Mouse (Mus musculus) adrenal gland, postnatal 10 days (tissue): ENCODE data around the gene Dennd1a. TPM values are rescaled to one million over a fixed set of nuclear protein-coding genes. Genes with fewer than 3 reads are reported as not detected.

Experiments
- DNase-seq: peaks from one replicate; pipeline ENCODE4 v3.0.0; 2021; ENCODE audit warnings: mixed read lengths
- total RNA-seq, 2 experiments: library from RNA; stranded (reverse); gene quantifications; 2 replicates each; pipeline ENCODE4 v1.2.3; 2021

Gene Dennd1a
- total RNA-seq, 2 experiments from 2014 or later = 16.7 to 25.0 TPM

- DNase-seq = no peak
Measured at GRCm38 (mm10) chr2:37776016-37776415, 511.2 kb downstream of the Dennd1a start, which contains the start of gene Crb2. Crb2 (plus strand) TSS chr2:37776249.

DNA sequence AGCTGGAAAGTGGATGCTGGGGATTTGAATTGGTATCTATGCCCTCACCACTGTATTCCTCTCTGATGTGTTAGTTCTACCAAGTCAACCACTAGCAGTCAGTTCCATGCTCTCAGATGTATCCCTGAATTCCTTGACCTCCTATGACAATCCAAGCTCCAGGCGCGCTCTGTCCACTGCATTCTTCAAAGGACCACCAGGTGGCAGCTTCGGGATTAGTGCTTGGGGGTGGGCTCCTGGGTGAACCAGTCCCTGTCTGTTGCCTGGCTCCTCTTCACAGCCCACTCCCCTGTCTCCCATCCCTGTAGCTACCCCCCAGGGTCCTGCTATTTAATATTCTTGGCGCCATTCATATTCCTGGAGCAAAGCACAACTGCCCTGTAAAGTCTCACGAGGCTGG, 512.6 kb downstream of the Dennd1a start:
- DNase-seq = peak; percentile 67

DNA sequence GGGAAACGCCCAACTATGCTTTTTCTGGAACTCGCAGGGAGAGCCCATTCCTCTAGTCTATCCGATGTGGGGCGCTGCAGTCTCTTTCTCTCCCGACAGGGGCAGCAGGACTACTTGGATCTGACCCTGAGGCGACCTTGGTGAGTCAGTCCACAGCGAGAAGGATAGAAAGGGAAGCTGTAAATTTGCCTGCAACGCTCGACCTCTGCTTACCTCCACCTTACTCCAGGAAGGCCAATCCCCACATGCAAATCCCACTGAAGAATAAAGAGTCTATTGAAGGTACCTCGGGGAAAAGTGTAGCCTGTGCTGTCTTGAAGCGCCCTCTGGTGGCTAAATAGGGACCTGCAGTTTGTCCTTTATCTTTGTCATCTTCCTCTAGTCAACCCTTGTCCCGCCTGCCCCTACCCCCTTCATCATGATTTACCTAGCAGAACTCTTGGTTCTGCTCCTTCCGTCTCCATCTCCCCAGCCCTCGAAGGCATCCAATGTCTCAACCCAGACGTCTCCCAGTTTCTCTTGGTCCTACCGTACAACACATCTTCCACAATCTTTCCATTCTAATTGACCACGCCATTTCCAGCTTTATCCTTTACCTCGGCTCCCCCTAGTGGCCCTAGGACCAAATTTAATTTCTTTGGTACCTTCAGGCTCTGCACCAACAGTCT, 515.4 kb downstream of the Dennd1a start:
- peak; percentile 89 for DNase-seq

- DNase-seq = no peak
Measured at GRCm38 (mm10) chr2:37769793-37770192, 517.4 kb downstream of the Dennd1a start.

- DNase-seq = peak; percentile 59
Measured at GRCm38 (mm10) chr2:37768903-37769302, 518.3 kb downstream of the Dennd1a start.

DNA sequence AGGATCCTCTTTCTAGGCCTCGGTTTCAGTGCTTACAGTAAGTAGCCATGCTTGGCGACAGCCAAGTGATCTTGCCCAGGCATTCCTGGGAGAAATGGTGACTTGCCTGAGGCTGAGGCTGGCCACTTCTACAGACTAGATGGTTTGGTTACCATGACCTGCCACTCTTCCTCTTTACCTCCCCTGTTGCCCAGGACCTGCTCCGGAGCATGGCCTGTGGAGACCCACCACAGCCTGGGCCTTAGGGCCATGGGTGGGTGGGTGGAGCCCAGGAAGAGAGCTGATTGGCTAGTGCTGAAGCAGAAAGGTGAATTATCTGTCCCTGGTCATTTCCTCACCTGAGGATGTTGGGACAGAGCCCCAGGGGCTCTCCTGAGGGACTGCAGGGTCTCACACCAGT, 519.5 kb downstream of the Dennd1a start:
- DNase-seq = no peak

- DNase-seq = peak; percentile 64
Measured at GRCm38 (mm10) chr2:37767080-37767547, 520.1 kb downstream of the Dennd1a start.

DNA sequence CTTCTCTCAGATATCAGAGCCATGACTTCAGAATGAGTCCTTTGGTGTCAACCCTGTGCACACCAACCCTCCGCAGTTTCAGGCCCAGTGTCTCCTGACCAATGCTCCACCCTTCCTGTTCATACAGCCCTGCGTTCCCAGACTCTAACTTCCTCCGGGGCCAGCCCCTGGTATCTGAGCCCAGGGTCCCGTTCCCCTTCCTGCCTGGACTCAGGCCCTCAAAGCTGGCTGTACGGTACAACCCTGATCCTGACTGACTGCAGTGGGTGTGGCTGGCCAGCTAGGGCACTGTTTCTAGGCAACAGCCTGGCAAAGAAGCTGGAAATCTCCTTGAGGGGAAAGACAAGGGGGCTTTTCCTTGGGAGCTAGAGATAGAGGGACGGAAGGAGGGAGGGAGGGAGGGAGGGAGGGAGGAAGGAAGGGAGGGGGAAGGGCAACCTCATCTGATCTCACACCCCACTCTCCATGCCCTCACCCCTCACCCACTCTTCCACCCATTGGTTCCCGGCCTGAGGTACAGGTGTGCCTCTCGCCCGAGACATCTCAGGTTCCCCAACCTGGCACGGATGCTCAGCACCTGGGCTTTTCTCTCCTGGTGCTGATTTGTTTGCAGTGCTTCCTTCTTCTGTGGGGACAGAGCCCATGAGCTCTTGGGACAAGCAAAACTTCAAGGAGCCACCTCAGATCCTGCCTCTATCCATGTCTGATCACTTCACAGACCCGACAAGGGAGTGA, 521.0 kb downstream of the Dennd1a start:
- no peak for DNase-seq

DNA sequence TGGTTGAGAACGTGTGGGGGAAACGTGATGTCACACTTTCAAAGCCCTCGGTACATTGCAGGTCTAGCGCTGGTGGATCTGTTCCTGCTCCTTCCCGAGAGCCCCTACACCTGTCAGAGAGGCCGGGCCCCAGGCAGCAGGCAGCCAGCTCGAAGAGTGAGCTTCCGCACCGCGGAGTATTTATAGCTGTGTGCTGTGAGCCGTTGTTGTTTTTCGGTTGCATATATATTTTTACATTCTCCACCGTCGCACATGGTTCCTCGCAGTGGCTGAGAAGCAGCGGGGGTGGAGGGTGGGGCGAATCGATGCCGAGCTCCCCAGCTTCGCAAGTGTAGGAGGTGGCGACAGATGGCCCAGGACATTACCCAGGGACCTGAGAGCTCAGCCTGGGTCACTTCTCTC, 522.1 kb downstream of the Dennd1a start:
- no peak for DNase-seq

GRCm38 (mm10) chr2:37764514-37764913, 522.7 kb downstream of the Dennd1a start:
- DNase-seq = no peak

GRCm38 (mm10) chr2:37763638-37764037, 523.6 kb downstream of the Dennd1a start:
- DNase-seq = no peak

DNA sequence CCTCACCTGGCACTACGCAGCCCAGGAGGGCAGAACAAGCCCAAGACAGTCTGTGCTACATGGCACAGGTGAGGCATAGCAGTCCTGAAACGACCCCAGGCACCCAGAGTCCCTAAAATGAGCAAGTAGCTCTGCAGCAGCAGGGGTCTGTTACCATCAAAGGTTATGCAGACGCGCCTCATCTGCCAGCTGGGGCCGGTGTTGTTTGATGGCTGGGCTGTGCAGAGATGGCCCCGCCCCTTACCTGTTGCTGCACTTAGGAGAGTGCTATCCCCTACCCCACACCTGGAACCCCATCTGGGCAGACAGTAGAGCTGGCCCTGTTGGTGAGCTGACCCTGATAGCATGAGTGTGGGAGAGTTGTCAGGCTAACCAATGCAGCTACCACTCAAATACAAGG, 526.6 kb downstream of the Dennd1a start:
- DNase-seq = no peak

- DNase-seq = peak; percentile 20
Measured at GRCm38 (mm10) chr2:37758343-37759015, 528.7 kb downstream of the Dennd1a start.

DNA sequence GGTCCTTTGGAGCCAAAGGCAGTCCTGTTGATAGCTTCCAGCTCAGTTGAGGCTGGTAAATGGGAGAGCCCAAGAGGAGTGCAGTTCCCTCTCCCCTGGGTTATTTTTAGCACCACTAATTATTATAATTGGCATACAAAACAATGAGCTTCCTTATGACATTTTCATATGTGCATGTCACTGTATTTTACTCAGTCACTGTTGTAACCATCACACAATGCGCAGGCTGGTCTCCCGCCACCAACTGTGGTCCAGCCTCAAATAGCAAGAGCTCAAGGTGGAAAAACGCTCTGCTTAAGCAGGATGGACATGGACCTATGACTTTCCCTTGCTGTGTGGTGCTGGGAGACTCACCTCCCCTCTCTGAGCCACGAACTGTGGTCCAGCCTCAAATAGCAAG, 529.4 kb downstream of the Dennd1a start:
- no peak for DNase-seq

DNA sequence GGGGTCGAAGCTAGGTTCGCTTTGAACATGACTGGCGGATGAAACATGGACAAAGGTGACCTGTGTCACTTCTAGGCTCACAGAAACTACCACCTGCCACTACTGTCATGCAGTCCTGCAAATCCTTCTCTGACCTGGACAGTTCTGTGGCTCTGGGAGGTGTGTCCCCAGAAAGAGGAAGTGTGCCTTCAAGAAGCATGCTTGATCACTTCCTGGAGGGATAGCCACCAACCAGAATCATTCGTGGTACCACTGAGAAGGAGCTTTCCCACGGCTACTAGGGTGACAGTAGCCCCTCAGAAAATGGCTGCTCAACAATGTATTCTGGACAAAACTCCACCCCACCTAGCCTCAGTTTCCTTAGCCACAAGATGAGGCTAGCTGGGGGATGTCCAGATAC, 530.2 kb downstream of the Dennd1a start:
- no peak for DNase-seq

DNA sequence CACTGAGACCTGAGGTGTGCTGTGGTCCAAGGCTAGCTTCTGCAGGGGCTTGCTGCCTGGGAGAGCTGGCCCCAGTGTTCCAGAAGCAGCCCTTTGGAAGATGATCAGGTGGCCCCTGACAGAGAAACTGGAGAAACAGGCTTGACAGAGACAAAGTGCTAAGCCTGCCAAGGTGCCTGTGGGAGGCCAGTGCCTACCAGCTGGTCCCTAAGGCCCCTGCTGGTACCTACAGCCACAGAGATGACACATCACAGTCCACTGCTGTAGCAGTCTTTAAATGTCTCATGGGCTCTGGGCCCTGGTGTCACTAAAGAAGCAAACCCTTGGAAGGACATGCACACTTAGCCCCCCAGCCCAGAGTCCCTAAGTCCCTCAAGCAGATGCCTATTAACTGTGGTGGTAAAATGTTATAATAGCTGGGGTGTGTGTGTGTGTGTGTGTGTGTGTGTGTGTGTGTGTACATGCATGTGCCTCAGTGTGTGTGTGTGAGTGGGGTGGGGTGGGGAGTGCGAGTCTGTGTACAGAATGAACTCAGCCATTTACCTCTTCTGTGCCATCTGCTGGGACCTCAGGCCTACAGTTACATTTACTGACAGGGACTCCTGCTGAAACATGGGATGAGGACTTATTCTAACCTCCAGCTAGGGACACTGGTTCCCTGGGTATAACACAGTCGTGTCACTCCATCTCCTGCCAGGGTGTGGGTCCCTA, 530.8 kb downstream of the Dennd1a start:
- no peak for DNase-seq

DNA sequence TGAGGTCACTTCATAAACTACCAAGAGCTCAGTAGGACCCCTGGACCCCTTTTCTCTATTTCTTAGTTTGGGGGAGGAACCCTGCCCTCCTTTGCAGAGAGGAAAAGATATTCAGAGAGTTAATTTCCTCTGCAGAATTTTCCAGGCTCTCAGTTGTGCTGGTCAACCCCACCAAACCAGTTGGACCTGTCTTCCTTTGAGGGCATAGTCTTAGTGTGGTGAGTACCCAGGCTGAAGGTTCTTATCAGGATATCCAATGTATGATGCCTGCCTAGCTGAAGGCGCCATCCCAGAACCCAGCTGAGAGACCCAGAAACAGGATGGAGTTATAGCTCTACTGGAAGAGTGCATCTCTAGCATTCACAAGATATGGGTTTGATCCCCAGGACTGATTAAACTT, 536.1 kb downstream of the Dennd1a start:
- no peak for DNase-seq

DNA sequence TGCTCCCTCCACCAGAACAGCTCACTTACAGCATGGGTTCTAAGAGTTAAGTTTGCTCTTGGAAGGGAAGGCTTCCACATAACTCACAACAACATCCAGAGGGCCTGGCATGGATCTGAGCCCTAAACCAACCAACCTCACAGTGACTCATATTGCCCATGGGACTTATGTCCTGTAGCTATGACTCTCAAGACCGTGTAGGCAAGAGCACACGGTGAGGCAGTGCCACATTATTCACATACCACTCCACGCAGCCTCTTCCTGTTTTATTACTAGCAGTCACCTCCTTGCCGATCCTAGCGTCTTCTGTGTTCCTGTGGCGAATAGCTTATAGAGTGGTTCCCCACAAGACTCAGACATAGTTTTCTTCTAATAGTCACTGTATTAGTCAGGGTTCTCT, 537.9 kb downstream of the Dennd1a start:
- DNase-seq = no peak
